Mouse (Mus musculus) brain, embryonic 14.5 days (tissue): Measurements from ENCODE around the gene 4932438H23Rik.

Source experiments
- CTCF ChIP-seq: fragments of 200-500 bp; IDR thresholded peaks from 2 replicates; pipeline ENCODE4 v1.5.1; 2012; ENCODE audit warnings: inconsistent platforms, mild to moderate bottlenecking, moderate library complexity, borderline replicate concordance; ENCODE audit not compliant: insufficient read depth, insufficient read length; ENCODE audit errors: extremely low read depth
- POLR2A ChIP-seq: fragments of 200-500 bp; IDR thresholded peaks from 2 replicates; pipeline ENCODE4 v1.6.1; 2012; ENCODE audit warnings: mild to moderate bottlenecking, inconsistent platforms, borderline replicate concordance; ENCODE audit not compliant: poor library complexity, insufficient read depth, insufficient read length, severe bottlenecking; ENCODE audit errors: extremely low read depth

- TF ChIP-seq POLR2A (no peak), CTCF (no peak)
Observed at GRCm38 (mm10) chr16:91067122-91067521, 27.8 kb downstream of the 4932438H23Rik start.
